Mouse (Mus musculus): Measurements from ENCODE around the gene Ska3. TPM values are rescaled to one million over a fixed set of nuclear protein-coding genes. Genes with fewer than 3 reads are reported as not detected.

Gene Ska3
- polyA plus RNA-seq, 3 experiments from 2014 or later = 2.4 to 22.5 (median 3.3) TPM

- no peak for ATAC-seq
Observed at GRCm38 (mm10) chr14:57797551-57797950, 28.4 kb downstream of the Ska3 start.

GRCm38 (mm10) chr14:57791171-57791570, 34.8 kb downstream of the Ska3 start:
- no peak for ATAC-seq

GRCm38 (mm10) chr14:57789759-57790158, 36.2 kb downstream of the Ska3 start:
- no peak for ATAC-seq

GRCm38 (mm10) chr14:57789311-57789710, 36.7 kb downstream of the Ska3 start:
- no peak for ATAC-seq

GRCm38 (mm10) chr14:57787406-57787805, 38.6 kb downstream of the Ska3 start:
- ATAC-seq = no peak

- ATAC-seq = peak; percentile 72
Observed at GRCm38 (mm10) chr14:57772157-57772815, 53.7 kb downstream of the Ska3 start.

GRCm38 (mm10) chr14:57769102-57769501, 56.9 kb downstream of the Ska3 start:
- peak; percentile 80 for ATAC-seq

- no peak for ATAC-seq
Observed at GRCm38 (mm10) chr14:57760447-57761412, 65.3 kb downstream of the Ska3 start.

GRCm38 (mm10) chr14:57758237-57758636, 67.7 kb downstream of the Ska3 start, which contains the start of gene Lats2:
Gene Lats2, minus strand, starts transcription at chr14:57758388.
- ATAC-seq = no peak

Other genes starting within 250 kb of the Ska3 start
- 10 to 100 TPM; 24.6 to 32.2 (median 29.7) TPM for gene Xpo4, start 160.8 kb downstream of the Ska3 start, polyA plus RNA-seq (2017; shearing (Covaris generic))
- not detected for gene Gm49361, start 80.1 kb downstream of the Ska3 start, polyA plus RNA-seq (2017; shearing (Covaris generic))
- 10 to 100 TPM; 13.0 to 23.0 (median 20.1) TPM for gene Lats2, start 67.8 kb downstream of the Ska3 start, polyA plus RNA-seq (2017; shearing (Covaris generic))
- gene Sap18, start 28.0 kb downstream of the Ska3 start, polyA plus RNA-seq (2017; shearing (Covaris generic)) = 100 to 1,000 TPM; 170 to 224 (median 195) TPM
- 100 to 1,000 TPM in 2 of 3 experiments, 10 to 100 TPM in 1; 88.4 to 144 (median 106) TPM for gene Mrpl57, start within 50 bp of the Ska3 start, polyA plus RNA-seq (2017; shearing (Covaris generic))
- 100 to 1,000 TPM; 173 to 226 (median 184) TPM for gene Zdhhc20, start 64.1 kb upstream of the Ska3 start, polyA plus RNA-seq (2017; shearing (Covaris generic))
- 10 to 100 TPM; 11.2 to 16.0 (median 14.2) TPM for gene Micu2, start 173.1 kb upstream of the Ska3 start, polyA plus RNA-seq (2017; shearing (Covaris generic))
- not detected for gene Fgf9, start 244.4 kb upstream of the Ska3 start, polyA plus RNA-seq (2017; shearing (Covaris generic))